Mouse (Mus musculus) thymus, postnatal 10 days (tissue): ENCODE data around the gene Zfp180.
"Not testable (repeated sequence)": the region's sequence is repeated elsewhere in the genome, so short reads cannot be mapped to it uniquely, and the experiment has no call there.

Experiments
- DNase-seq, 2 experiments: peaks; one replicate each; pipeline ENCODE4 v3.0.0; 2021; ENCODE audit warnings: low spot score in 2 of 2

The Zfp180 gene

GRCm38 (mm10) chr7:24081634-24082431 lies at the start of gene Zfp180:
TSS of gene Zfp180 (plus strand) at chr7:24081924.
- peak; percentile 88 to 91 for DNase-seq

- no peak for DNase-seq
Observed at GRCm38 (mm10) chr7:24052660-24053304, 28.9 kb upstream of the Zfp180 start, which contains the start of gene Vmn1r183. TSS of gene Vmn1r183 (plus strand) at chr7:24053254.

- DNase-seq, result not testable (repeated sequence)
Observed at GRCm38 (mm10) chr7:24074424-24074823, 7.3 kb upstream of the Zfp180 start.

- no peak for DNase-seq
Observed at GRCm38 (mm10) chr7:24082457-24083235, 922 bp downstream of the Zfp180 start.

GRCm38 (mm10) chr7:24086871-24087270 lies 5.1 kb downstream of the Zfp180 start:
- DNase-seq, result no peak

- DNase-seq, result peak in 1 of 2 experiments; percentile 2
Observed at GRCm38 (mm10) chr7:24087485-24088125, 5.9 kb downstream of the Zfp180 start.

- DNase-seq, result no peak
Observed at GRCm38 (mm10) chr7:24104403-24104802, 22.7 kb downstream of the Zfp180 start.

GRCm38 (mm10) chr7:24105144-24105703 lies 23.5 kb downstream of the Zfp180 start:
- DNase-seq, result no peak

- no peak for DNase-seq
Observed at GRCm38 (mm10) chr7:24110839-24111238, 29.1 kb downstream of the Zfp180 start.

- DNase-seq, result no peak
Observed at GRCm38 (mm10) chr7:24111772-24112155, 30.0 kb downstream of the Zfp180 start.

GRCm38 (mm10) chr7:24112156-24112856 lies 30.6 kb downstream of the Zfp180 start, which contains the start of gene Zfp112:
TSS of gene Zfp112 (plus strand) at chr7:24112314.
- DNase-seq, result no peak

- no peak for DNase-seq
Observed at GRCm38 (mm10) chr7:24113001-24113400, 31.3 kb downstream of the Zfp180 start.

- no peak for DNase-seq
Observed at GRCm38 (mm10) chr7:24116655-24117054, 34.9 kb downstream of the Zfp180 start.

GRCm38 (mm10) chr7:24133425-24133995 lies 51.8 kb downstream of the Zfp180 start:
- no peak for DNase-seq

GRCm38 (mm10) chr7:24133996-24134828 lies 52.5 kb downstream of the Zfp180 start, which contains the start of gene Zfp235:
TSS of gene Zfp235 (plus strand) at chr7:24134169.
- DNase-seq, result peak; percentile 82

- DNase-seq, result no peak
Observed at GRCm38 (mm10) chr7:24142566-24142965, 60.8 kb downstream of the Zfp180 start.

GRCm38 (mm10) chr7:24153272-24153671 lies 71.5 kb downstream of the Zfp180 start:
- DNase-seq, result no peak
